Mouse (Mus musculus) yolk sac, embryonic 10.5 days (tissue): ENCODE data around the gene B3gnt3.

Source experiments
- DNase-seq: peaks from one replicate; pipeline ENCODE4 v3.0.0-alpha.2; 2017; ENCODE audit warnings: low spot score

Gene B3gnt3

GRCm38 (mm10) chr8:71677555-71677954, 24.0 kb downstream of the B3gnt3 start:
- DNase-seq: no peak

GRCm38 (mm10) chr8:71676803-71677202, 24.8 kb downstream of the B3gnt3 start:
- no peak for DNase-seq

- peak; percentile 71 for DNase-seq
Measured at GRCm38 (mm10) chr8:71676020-71676741, 25.4 kb downstream of the B3gnt3 start, which contains the start of gene Jak3. Gene Jak3 (plus strand): TSS chr8:71676296.

- DNase-seq: no peak
Measured at GRCm38 (mm10) chr8:71675456-71676019, 26.1 kb downstream of the B3gnt3 start.

GRCm38 (mm10) chr8:71674071-71674470, 27.5 kb downstream of the B3gnt3 start:
- DNase-seq: no peak

- no peak for DNase-seq
Measured at GRCm38 (mm10) chr8:71672168-71672735, 29.3 kb downstream of the B3gnt3 start.

- peak; percentile 82 for DNase-seq
Measured at GRCm38 (mm10) chr8:71671549-71671965, 30.0 kb downstream of the B3gnt3 start, which contains the start of gene Unc13a. Gene Unc13a (minus strand): TSS chr8:71671757.

GRCm38 (mm10) chr8:71670621-71671548, 30.7 kb downstream of the B3gnt3 start:
- DNase-seq: peak; percentile 78

GRCm38 (mm10) chr8:71670198-71670597, 31.4 kb downstream of the B3gnt3 start:
- DNase-seq: no peak

- DNase-seq: no peak
Measured at GRCm38 (mm10) chr8:71668220-71668975, 33.2 kb downstream of the B3gnt3 start.

GRCm38 (mm10) chr8:71667256-71667655, 34.3 kb downstream of the B3gnt3 start:
- DNase-seq: no peak

GRCm38 (mm10) chr8:71666855-71667254, 34.7 kb downstream of the B3gnt3 start:
- DNase-seq: no peak

GRCm38 (mm10) chr8:71665331-71666130, 36.1 kb downstream of the B3gnt3 start:
- DNase-seq: peak; percentile 87

GRCm38 (mm10) chr8:71660325-71661120, 41.1 kb downstream of the B3gnt3 start:
- peak; percentile 53 for DNase-seq

- no peak for DNase-seq
Measured at GRCm38 (mm10) chr8:71659751-71660150, 41.8 kb downstream of the B3gnt3 start.

- peak; percentile 46 for DNase-seq
Measured at GRCm38 (mm10) chr8:71658515-71659049, 43.0 kb downstream of the B3gnt3 start.

- no peak for DNase-seq
Measured at GRCm38 (mm10) chr8:71657816-71658215, 43.8 kb downstream of the B3gnt3 start.

GRCm38 (mm10) chr8:71654600-71654999, 47.0 kb downstream of the B3gnt3 start:
- peak; percentile 36 for DNase-seq

GRCm38 (mm10) chr8:71645510-71645909, 56.1 kb downstream of the B3gnt3 start:
- DNase-seq: no peak
